Mouse (Mus musculus) adrenal gland, adult 8-10 months (tissue): Measurements from ENCODE around the gene Susd3. TPM values are rescaled to one million over a fixed set of nuclear protein-coding genes. Genes with fewer than 3 reads are reported as not detected.

Source experiments
- DNase-seq: peaks from one replicate; pipeline ENCODE4 v3.0.0; 2022
- total RNA-seq, 4 experiments: library from RNA; stranded (reverse); gene quantifications; 2 replicates each; pipeline ENCODE4 v1.2.4; 2022

Gene Susd3
- total RNA-seq, 4 experiments from 2014 or later: 3.0 to 97.4 (median 38.5) TPM

DNA sequence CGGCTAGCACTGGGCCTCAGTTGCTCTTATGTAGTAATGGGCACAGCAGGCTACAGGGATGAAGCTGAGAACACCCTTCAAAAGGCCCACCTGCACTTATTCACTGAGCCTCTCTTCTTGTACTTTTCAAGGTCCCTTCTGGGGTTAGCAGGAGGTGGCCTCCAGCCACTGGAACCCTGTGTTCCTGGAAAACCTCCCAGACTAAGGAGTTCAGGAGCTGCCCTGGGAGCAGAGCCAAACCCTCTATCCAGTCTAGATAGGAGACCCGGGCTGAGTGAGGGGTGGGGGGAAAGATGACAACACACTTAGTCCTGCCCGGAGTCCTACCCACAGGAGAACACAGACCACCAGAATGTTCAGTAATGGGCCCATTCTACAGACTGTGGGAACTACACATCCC lies 2.5 kb downstream of the Susd3 start:
- no peak for DNase-seq

DNA sequence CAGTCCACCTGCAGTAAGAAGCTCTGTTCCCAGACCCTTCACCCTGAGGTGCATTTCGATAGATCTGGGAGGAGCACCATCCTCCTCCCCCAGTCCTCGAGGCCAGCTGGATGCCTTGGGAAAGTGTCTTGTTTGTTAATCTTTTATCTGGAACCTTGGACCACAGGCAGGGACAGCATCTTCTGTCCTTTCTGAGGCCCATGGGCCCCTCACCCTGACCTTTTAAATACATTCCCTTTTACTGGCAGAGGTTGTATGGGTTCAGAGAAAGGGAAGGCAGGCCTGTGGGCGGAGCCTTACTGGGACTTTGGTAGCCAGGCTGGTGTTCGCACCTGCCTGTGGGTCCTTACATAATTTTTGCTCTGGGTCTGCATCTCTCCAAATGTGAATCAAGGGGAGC lies 3.3 kb downstream of the Susd3 start:
- no peak for DNase-seq

DNA sequence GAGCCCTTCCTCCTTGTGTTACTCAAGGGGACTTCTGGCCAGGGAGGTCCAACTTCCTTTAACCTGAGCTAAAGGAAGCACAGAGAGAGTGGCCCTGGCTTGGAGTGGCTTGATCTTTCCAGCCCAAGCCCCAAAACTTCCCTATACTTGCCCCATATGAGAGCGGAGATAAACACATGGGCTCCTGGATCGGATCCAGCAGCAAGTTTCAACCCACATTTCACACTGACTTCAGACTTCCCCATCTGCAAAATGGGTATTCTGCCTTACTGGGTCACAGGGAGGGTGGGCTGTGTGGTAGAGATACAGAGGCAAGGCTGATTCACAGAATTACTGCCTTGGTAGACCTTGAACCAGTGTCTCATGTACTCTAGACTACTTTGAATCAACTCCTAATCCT lies 5.0 kb downstream of the Susd3 start:
- DNase-seq: no peak

DNA sequence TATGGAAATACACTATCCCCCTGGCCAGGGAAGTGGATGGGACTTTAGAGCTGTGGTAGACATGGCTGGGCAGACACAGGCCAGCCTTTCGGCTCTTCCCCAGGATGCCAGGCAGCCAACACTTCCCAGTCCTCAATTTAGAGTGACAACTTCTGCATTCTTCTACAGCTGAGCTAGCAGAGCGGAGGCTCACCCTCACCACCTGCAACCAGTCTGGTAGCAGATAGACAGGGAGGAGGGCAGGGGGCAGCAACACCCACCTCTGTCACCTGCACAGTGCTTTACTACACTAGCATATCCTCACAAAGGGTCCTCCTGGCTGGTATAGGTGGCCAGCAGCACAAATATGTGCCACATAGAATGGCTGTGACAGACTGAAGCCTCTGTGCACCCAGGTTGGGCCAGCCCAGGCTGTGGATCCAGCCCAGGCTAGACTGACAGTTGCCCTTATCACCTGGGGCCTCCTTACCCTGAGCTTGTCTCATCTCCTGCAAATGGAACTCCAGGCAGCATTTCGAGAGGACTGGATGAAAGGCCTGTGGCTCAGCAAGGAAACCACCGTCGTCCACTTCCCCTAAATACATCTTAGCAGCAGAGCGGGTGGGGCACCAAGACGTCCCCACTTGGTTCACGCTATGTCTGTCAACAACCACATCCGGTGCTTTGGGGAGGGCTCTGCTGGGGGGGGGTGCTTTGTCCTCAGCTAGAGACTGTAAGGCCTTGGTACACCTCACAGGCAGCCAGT lies 6.0 kb downstream of the Susd3 start:
- DNase-seq: no peak

DNA sequence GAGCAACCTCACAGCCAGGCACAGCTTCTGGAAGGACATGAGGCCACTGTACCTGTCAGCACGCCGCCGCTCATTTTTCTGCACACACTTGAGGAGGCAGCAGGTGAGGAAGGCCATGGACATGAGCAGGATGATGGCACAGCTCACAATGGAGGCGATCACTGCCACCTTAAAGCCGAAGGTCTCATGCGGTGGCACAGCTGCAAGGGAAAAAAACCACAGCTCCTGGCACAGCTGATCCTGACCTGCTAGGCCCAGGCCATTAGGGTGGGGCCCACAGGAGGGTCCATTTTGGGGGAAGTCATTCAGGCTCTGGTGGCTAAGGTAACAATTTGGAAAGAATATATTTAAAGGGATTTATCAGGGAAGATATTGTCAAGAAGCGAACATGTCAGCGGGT lies 9.8 kb downstream of the Susd3 start:
- DNase-seq: no peak

DNA sequence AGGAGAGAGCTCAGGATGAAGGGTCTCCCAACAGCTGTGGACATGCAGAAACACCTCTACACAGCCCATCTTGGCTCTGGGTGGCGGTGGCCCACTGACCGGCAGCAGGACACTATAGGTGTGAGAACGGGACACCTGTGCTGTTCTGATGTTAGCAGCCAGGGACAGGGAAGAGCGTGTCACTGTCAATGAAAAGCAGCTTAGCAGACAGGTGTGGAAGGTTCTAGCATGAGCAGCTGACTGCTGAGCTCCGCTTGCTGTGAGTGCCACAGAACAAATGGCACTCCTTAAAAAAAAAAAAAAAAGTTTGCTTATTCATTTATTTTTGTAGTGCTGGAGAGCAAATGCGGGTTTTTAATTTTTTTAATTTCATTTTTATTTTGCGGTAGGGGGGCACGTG lies 10.9 kb downstream of the Susd3 start:
- no peak for DNase-seq

DNA sequence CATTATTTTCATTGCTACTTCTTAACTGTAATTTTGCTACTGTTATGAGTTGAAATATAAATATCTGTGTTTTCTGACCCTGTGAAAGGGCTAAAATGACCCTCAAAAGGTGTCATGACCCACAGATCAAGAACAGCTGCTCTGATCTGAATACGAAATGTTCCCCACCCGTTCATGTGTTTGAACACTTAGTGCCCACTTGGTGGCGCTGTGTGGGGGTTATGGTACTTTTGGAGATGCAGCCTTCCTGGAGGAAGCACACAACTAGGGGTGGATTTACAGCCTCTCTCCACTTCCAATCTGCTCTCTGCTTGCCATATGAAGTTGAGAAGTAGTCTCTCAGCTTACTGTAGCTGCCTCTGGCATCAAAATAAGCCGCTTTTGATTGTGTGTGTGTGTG lies 13.8 kb downstream of the Susd3 start:
- no peak for DNase-seq

DNA sequence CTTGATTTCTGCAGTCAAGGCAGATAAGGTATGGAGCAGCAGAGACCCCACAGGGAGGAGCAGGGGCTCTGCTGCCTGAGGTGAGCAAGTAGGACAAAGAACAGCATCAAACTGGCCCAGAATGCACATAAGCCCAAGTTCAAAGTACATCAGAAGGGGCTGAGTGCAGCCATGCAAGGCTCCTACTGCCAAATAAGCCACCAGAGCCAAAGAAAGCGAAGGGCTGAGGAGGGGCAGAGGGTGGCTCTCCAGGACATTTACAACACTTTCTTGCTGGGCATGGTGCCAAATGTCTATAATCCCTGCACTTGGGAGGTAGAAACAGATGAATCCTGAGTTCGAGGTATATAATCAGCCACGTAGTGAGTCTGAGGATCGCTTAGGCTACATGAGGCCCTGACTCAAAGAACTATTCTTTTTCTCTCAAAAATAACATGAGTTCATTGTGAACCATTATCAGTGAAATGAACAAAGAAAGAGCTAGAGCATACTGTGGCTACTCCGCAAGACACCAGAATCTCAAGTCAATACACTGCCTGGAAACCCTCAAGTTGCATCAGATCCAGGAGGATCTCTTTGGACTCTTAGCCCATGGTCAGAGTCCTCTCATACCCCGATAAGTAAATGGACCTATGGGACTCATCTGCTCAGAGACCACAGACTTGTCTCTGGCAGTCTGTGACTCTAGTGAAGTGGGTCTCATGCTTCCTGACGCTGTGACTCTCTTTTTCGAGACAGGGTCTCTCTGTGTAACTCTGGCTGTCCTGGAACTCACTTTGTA lies 14.5 kb downstream of the Susd3 start:
- no peak for DNase-seq

DNA sequence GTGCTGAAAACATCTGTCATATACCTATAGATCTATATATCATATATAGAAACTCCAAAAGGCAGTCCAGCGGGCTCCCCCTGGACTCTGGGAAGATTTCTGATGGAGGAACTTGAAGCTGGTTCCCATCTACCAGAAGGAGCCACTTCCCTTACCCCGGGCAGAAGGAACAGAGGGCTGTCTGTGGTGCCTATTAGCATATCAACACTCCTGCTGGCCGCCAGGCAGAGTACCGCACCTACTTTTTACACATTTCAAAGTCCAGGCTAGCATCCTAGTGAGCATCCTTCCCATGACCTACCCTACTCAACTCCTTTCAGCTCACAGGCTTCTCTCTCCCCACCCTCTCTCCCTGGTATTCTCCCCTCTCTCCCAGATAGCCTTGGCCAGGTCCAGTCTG lies 22.9 kb downstream of the Susd3 start:
- DNase-seq: no peak

DNA sequence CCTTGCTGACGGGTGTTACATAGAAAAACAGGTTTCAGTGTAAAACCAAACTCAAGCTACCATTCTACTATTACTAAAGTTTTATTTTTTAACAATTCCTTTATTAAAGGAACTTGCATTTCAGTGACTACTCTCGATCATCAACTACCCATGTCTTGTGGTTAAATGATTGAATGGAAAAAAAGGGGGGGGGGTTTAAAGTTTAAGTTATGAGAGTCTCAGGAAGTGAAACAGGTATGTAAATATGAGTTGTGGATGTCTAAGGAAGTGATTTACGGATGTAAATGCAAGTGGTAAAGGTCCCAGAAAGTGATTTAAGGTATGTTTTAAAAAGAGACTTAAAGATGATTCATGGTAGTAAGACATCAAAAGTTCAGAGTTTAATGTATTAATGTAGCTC lies 23.3 kb downstream of the Susd3 start:
- no peak for DNase-seq

DNA sequence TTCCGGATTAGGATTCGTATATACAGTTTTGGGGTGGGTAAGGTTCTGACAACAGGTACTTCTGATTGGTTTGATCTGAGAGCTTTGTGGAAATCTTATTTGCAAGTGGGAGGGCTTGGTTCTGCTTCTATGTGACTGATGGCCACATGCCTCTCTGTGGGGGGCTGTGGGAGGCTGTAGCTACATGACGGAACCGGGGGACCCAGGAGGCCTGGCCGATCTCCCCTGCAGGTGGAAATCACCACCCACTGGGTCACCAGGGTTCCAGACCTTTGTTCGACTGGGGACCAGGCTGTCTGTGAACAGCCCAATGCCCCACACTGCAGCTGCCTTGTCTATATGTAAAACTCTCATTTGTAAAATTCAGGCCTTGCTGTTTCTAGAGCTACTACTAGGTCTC lies 23.8 kb downstream of the Susd3 start:
- no peak for DNase-seq

DNA sequence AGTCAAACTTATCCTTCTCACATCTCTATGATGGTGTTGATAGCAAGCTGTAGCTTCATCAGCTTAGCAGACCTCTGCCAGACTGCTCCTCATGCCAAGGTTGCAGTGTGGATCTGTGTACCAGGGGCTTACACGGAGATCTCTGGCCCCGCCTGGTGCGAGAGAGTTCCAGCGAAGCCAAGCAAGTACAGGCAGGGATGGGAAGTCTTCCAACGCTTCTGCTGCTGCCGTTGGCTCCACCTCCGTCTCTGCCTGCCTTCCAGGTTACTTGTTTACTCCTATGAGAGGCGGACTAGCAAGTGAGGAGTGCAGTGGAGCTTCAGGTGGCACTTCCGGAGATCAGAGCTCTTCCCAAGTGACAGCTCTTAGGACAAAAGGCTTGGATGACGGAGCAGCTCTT lies 24.2 kb downstream of the Susd3 start:
- no peak for DNase-seq

DNA sequence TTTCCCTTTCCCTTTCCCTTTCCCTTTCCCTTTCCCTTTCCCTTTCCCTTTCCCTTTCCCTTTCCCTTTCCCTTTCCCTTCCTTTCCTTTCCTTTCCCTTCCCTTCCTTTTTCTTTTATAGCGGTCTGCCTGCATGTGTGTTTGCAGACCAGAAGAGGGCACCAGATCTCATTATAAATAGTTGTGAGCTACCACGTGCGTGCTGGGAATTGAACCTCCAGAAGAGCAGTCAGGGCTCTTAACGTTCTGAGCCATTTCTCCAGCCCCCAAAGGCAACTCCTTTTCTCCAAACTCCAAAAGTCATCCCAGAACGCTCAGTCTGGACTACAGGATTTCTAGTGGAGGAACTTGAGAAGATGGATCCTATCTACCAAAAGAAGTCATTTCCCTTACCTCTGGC lies 27.6 kb downstream of the Susd3 start:
- DNase-seq: no peak

DNA sequence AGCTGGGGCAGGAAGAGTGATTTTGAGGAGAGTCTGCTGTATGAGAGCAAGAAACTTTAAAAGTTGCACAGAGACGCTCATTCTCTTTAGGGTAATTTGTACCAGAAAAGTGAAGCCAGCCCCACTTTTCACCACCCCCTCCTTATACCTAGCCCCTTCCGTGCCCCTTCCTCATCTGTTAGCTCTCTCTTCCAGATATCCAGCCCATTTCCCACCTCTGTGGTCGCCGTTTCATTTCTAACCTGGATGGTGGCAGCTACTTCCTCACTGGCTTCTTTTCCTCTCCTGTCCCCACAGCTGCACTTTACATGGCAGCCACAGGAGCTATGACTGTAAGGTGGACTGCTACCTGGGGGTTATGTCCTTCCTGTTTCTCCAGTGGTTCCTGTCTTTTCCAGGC lies 29.1 kb downstream of the Susd3 start:
- DNase-seq: no peak

DNA sequence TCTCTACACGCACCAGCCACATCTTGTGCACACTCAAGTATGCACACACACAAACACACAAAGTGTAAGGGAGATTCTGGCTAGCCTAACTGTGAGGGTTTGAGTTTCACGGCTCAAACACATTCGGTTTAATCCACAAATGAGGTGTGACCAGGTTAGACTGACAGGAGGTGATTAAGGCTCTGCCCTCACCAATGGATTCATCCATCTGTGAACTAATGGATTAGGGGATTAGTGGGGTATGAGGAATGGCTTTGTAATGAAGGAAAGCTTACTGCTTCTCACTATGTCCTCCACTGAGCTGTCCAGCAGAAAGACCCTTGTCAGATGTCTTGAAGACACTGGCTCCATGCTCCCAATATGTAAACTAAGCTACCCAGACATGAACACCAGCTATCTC lies 29.9 kb downstream of the Susd3 start:
- no peak for DNase-seq

DNA sequence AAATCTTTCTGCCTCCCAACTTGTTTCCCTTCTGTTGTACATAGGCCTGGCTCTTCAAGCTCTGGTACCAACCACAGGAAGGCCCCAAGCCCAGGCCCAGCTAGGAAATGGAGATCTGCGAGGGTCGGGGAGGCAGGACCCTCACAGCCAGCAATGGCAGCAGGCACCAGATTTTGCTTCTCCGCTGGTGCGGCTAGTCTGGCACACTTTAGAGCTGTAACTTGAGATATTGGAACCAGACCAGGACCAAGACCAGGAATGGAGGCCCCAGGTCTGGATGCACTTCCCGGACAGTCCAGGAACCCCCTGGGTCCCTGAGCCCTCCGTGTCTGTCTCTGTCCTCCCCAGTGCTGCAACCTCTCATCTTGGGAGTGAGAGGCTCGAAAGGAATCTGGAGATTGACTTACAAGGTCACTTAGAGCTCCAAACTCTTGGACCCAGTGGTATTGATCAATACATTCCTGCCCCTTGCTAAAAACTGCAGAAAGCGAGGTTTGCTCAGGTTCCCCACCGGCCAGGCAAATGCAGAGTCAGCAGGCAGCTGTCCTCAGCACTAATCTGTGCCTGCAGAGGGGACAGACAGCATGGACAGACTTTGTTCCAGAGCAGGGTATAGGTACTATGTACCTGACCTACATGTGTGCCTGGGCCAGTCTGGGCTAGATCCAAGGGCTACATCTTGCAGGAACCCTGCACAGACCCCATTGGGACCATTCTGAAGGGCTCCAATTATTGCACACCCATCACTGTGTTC lies 31.5 kb downstream of the Susd3 start:
- no peak for DNase-seq

DNA sequence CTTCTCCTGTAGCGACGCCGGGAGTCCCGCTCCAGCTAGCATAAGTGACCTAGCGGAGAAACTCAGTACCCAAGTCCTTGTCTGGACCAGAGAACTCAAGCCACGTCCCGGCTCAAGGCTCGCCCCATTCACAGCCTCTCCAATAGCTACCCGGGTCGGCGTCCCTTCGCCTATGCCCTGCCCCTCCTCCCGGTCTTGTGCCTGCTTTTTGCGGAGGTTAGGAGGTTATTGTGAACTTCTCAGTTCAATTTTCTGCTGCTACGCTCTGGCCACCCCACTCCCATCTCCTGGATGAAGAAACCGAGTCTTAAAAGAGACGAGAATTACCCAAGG lies 32.3 kb downstream of the Susd3 start:
- no peak for DNase-seq

DNA sequence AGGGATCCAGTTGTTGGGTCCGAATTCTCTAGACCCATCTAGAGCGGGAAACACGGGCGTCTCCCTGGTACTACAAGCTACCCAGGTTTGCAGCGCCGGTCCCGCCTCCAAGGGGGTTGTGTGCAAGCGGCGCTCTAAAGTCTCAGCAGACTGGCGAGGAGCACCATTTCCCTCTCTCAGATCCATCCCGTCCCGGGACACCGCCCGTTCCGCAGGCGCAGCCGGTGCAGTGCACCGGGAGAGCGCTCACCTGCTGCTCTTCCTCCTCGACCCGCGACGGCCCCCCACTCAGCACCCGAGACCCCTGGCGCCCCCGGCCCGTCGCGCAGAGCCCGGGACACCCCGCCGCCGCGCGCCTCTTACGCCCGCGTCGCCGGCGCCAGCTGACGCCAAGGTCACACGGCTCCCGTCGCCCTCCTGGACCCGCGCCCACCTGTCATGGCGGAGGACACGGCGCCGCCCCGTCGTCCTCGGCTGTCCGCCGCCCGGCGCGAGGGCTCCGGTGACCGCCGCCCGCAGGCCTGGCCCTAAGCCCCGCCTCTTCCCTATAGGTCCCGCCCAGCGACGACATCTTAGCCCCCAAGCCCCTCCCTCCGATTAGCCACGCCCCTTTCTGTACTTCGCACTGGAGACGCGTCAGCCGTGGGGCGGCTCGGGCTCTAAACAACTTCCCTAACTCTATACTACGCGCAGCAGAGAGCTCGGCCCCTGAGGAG lies 32.8 kb downstream of the Susd3 start, which contains the start of gene Card19:
Gene Card19, minus strand, starts transcription at position 534 of the 716 bp plus-strand sequence.
- DNase-seq: peak; percentile 95

DNA sequence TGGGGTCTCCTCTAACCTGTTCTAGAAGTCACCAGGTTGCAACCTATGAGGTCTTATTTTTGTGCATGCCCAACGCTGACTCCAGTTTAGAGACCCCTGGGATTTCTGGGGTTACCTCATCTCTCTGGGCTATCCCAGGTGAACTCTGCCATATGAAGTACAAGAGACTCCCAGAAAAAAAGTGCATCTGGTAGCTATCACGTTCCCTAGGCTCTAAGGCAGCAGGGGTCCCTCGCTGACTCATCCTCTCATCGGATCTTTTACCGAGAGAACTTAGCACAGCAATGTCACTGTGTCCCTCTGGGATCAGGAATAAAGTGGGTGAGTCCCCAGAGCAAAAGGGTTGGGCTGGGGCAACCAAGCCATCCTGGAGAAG lies 33.4 kb downstream of the Susd3 start:
- DNase-seq: no peak

DNA sequence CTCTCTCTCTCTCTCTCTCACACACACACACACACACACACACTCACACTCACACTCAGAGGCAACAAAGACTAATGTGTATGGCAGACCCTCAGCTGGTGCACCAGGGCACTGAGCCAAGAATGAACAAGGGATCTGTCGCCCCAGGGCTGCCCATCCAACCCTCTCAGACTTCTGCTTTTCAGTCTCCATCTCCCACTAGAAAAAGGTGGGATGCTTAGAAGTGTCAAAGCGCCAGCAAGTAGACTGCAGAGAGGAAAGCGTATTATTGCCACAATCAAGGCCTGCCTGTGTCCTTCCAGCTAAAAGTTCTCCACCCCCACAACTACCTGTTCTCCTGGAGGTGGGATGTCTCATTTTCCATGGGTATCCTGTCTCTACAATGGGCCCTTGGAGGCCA lies 34.1 kb downstream of the Susd3 start:
- no peak for DNase-seq

DNA sequence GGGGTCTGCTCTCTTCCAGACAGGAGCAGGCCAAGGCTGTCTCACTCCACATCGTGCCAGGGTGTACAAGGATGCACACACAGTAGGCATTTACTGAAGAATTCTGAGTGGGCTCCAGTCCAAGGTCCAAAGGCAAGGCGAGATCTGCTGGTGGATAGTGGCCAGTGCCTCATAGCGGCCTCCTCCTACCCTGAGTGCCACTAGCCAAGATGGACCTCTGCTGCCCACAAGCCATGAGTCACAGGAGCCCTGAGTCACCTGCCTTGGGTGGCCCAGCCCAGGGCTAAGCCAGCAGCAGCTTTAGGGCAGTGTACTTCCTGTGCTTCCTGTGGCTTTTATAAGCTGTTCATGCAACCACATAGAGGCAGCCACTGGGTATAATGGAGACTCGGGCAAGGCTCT lies 35.0 kb downstream of the Susd3 start:
- DNase-seq: peak; percentile 87

DNA sequence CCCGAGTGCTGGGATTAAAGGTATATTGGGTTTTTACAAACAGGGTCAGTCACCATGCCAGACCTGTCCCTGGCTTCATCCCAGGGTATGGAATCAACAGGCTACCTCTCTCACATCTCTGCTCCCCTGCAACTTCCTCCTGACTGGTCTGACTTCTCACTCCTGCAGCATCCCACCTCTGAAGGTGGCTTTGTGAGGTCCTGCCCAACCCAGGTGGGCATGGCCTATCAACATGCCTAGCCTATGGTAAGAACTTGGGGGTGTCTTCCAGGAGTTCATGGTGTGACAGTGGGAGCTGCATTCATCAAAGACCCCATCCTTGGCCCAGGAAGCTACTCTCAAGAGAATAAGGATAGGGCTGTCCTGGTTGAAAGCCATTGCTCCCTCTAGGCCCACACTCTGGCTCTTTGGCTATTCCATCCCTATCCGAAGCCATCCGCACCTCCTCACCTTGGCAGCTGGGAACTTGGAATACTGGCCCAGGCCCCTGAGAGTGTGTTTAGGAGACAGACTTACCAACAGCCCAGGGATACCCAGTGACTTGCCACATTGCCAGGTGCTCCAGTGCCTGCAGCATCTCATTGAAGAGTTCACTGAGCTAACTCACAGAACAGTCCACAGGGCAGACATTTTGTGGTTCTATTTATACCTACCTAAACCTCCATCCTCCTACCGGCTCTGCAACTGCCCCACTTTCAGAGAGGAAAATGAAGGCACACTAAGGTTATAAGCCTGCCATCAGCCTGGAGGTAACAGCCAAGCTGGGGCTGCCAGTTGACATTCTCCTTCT lies 35.6 kb downstream of the Susd3 start:
- DNase-seq: no peak
